Mouse (Mus musculus): Measurements from ENCODE around the gene Leng1.
A peak's percentile ranks its signal among the peaks of the same experiment; 100 is the strongest.

Leng1 gene

GRCm38 (mm10) chr7:3691919-3692318 lies 26.3 kb upstream of the Leng1 start:
- no peak for DNase-seq

- peak; percentile 76 to 79 for DNase-seq
Measured at GRCm38 (mm10) chr7:3685400-3686187, 20.0 kb upstream of the Leng1 start.

GRCm38 (mm10) chr7:3684698-3685097 lies 19.1 kb upstream of the Leng1 start:
- DNase-seq, result no peak

- DNase-seq, result no peak
Measured at GRCm38 (mm10) chr7:3683908-3684550, 18.4 kb upstream of the Leng1 start.

- no peak for DNase-seq
Measured at GRCm38 (mm10) chr7:3677342-3677741, 11.7 kb upstream of the Leng1 start, which contains the start of gene Tmc4. Gene Tmc4, minus strand, starts transcription at chr7:3677553.

- no peak for DNase-seq
Measured at GRCm38 (mm10) chr7:3676371-3676770, 10.7 kb upstream of the Leng1 start.

- DNase-seq, result no peak
Measured at GRCm38 (mm10) chr7:3675228-3675548, 9.5 kb upstream of the Leng1 start.

- DNase-seq, result peak; percentile 94 to 97
Measured at GRCm38 (mm10) chr7:3674507-3675227, 9.0 kb upstream of the Leng1 start.

- peak in 1 of 2 experiments; percentile 24 for DNase-seq
Measured at GRCm38 (mm10) chr7:3666921-3667391, 1.3 kb upstream of the Leng1 start.

- DNase-seq, result peak in 1 of 2 experiments; percentile 27
Measured at GRCm38 (mm10) chr7:3664524-3665214, 971 bp downstream of the Leng1 start.

GRCm38 (mm10) chr7:3658578-3658977 lies 7.1 kb downstream of the Leng1 start:
- DNase-seq, result no peak

- no peak for DNase-seq
Measured at GRCm38 (mm10) chr7:3656966-3657365, 8.7 kb downstream of the Leng1 start.

GRCm38 (mm10) chr7:3646641-3647040 lies 19.0 kb downstream of the Leng1 start:
- DNase-seq, result no peak

GRCm38 (mm10) chr7:3646188-3646587 lies 19.5 kb downstream of the Leng1 start:
- no peak for DNase-seq

GRCm38 (mm10) chr7:3645488-3646025 lies 20.1 kb downstream of the Leng1 start:
- DNase-seq, result peak in 1 of 2 experiments; percentile 72

GRCm38 (mm10) chr7:3644672-3645487 lies 20.8 kb downstream of the Leng1 start, which contains the start of gene Cnot3:
Gene Cnot3, plus strand, starts transcription at chr7:3645268.
- DNase-seq, result peak; percentile 97 to 98

GRCm38 (mm10) chr7:3644348-3644671 lies 21.3 kb downstream of the Leng1 start:
- peak in 1 of 2 experiments; percentile 98 for DNase-seq

- DNase-seq, result no peak
Measured at GRCm38 (mm10) chr7:3643843-3644242, 21.8 kb downstream of the Leng1 start.

GRCm38 (mm10) chr7:3643412-3643811 lies 22.2 kb downstream of the Leng1 start:
- DNase-seq, result no peak

GRCm38 (mm10) chr7:3630478-3630815 lies 35.2 kb downstream of the Leng1 start:
- no peak for DNase-seq

- peak; percentile 94 to 95 for DNase-seq
Measured at GRCm38 (mm10) chr7:3629543-3630477, 35.8 kb downstream of the Leng1 start, which contains the start of the genes Tfpt and Prpf31. Gene Tfpt, minus strand, starts transcription at chr7:3629929. Gene Prpf31, plus strand, starts transcription at chr7:3629985.

All from cerebellum, postnatal 10 days (tissue).